Mouse (Mus musculus) 3134 (cell line): ENCODE data around the gene Tbc1d20.
A peak's percentile ranks its signal among the peaks of the same experiment; 100 is the strongest.

Experiments
- DNase-seq: peaks from one replicate; pipeline ENCODE4 v3.0.0-alpha.2; 2011; ENCODE audit warnings: low spot score; ENCODE audit not compliant: insufficient read length; ENCODE audit errors: extremely low read depth

The Tbc1d20 gene

GRCm38 (mm10) chr2:152326157-152326556, 32.5 kb downstream of the Tbc1d20 start:
- no peak for DNase-seq

- peak; percentile 65 for DNase-seq
These were observed 33.0 kb downstream of the Tbc1d20 start for GRCm38 (mm10) chr2:152326654-152327053.

GRCm38 (mm10) chr2:152327980-152328379, 34.4 kb downstream of the Tbc1d20 start:
- no peak for DNase-seq

- DNase-seq = no peak
These were observed 37.3 kb downstream of the Tbc1d20 start for GRCm38 (mm10) chr2:152330858-152331423.

- peak; percentile 97 for DNase-seq
These were observed 38.6 kb downstream of the Tbc1d20 start, which contains the start of gene Rbck1 for GRCm38 (mm10) chr2:152332101-152332825. TSS of gene Rbck1 (minus strand) at chr2:152332653.

GRCm38 (mm10) chr2:152333345-152334006, 39.8 kb downstream of the Tbc1d20 start:
- DNase-seq = no peak

GRCm38 (mm10) chr2:152335289-152335820, 41.7 kb downstream of the Tbc1d20 start:
- peak; percentile 55 for DNase-seq

GRCm38 (mm10) chr2:152336856-152337255, 43.2 kb downstream of the Tbc1d20 start:
- DNase-seq = no peak

- no peak for DNase-seq
These were observed 44.1 kb downstream of the Tbc1d20 start for GRCm38 (mm10) chr2:152337591-152338212.

- no peak for DNase-seq
These were observed 44.7 kb downstream of the Tbc1d20 start for GRCm38 (mm10) chr2:152338319-152338718.

- DNase-seq = no peak
These were observed 46.1 kb downstream of the Tbc1d20 start for GRCm38 (mm10) chr2:152339631-152340179.

- peak; percentile 96 for DNase-seq
These were observed 49.9 kb downstream of the Tbc1d20 start, which contains the start of gene Trib3 for GRCm38 (mm10) chr2:152343329-152344213. TSS of gene Trib3 (minus strand) at chr2:152344032.

- DNase-seq = peak; percentile 66
These were observed 50.7 kb downstream of the Tbc1d20 start for GRCm38 (mm10) chr2:152344361-152344760.

- no peak for DNase-seq
These were observed 51.3 kb downstream of the Tbc1d20 start for GRCm38 (mm10) chr2:152344909-152345308.

GRCm38 (mm10) chr2:152345393-152345792, 51.8 kb downstream of the Tbc1d20 start:
- DNase-seq = no peak

GRCm38 (mm10) chr2:152346776-152347465, 53.3 kb downstream of the Tbc1d20 start:
- DNase-seq = no peak

GRCm38 (mm10) chr2:152347722-152348121, 54.1 kb downstream of the Tbc1d20 start:
- DNase-seq = no peak

- peak; percentile 40 for DNase-seq
These were observed 55.6 kb downstream of the Tbc1d20 start for GRCm38 (mm10) chr2:152349205-152349604.
